Mouse (Mus musculus) megakaryocyte-erythroid progenitor cell, adult 5-6 weeks (primary cell): ENCODE results near the gene Olfr1040. TPM values are rescaled to one million over a fixed set of nuclear protein-coding genes. Genes with fewer than 3 reads are reported as not detected.
"Not testable (repeated sequence)": the region's sequence is repeated elsewhere in the genome, so short reads cannot be mapped to it uniquely, and the experiment has no call there.

Experiments used
- ATAC-seq: replicated peaks from 2 replicates; pipeline ENCODE4 v1.8.0; 2016; ENCODE audit warnings: mild to moderate bottlenecking, inconsistent platforms; ENCODE audit not compliant: severe bottlenecking, poor library complexity, low FRiP score, low TSS enrichment
- total RNA-seq, 2 experiments: library from RNA; stranded (forward) in 1 of 2; stranded (reverse) in 1 of 2; fragments of 200-1000, 215-1000 nt in 1 of 2; fragments of >200 nt in 1 of 2; fragmentation: Nextera tagmentation in 1 of 2; gene quantifications; 2 replicates each; pipeline ENCODE4 v1.2.3; 2014 to 2017

Gene Olfr1040
- total RNA-seq (2014; fragmentation: Nextera tagmentation) (not detected in 2 replicates), total RNA-seq (2017) (not detected in 2 replicates)

DNA sequence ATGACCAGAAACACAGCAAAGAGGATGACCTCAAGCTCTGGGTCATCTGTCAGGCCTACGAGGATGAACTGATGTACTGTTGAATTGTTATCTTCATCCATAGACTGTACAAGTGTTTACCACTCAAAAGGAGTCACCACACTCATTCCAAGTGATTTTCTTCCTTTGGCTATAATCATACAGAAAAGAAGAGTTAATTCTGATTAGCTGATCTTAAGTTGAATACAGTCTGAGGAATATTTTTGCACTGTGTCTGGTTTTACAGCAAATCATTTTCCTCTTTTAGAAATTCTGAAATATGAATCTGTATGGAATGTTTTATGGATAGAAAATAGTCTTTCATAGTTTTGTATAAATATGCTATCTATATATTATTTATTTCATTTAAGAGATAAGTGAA lies at the start of gene Olfr1040:
TSS of gene Olfr1040 (minus strand) at position 101 of the 400 bp plus-strand sequence.
- no peak for ATAC-seq

DNA sequence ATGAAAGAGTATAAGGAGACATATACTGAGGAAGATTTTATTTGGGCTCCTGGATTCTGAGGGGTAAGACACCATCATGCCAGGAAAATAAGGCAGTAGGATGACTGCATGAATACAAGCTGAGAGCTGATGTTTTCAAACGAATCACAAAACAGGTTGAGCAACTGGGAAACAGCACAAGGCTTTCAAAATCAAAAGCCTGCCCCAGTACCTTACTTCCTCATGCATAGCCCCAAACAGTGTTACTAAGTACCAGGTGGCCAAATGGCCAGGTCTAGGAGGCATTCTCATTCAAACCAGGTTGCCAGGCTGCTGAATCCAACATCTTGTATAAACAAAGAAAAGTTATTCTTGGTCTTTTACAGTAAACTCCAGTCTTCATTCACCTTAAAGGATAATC lies 49.3 kb upstream of the Olfr1040 start:
- ATAC-seq: no peak

DNA sequence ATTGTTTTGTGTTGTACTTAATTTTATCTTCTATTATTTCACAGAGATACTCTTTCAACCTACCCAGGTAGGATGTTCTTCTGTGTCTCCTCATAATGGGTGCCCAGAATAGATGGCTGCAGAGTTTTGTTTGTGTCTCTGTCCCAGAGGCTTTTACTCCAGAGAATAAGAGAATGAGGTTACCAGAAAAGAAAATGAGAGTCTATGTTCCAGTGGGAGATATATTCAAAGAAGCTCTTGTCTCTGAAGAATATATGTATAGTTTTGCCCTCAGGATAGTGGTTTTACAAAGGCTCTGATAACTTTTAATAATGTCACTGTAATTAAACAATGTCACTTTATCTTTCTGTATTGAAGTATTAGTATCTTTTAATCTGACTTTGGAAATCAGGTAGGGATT lies 39.1 kb upstream of the Olfr1040 start, which contains the start of gene Olfr52:
TSS of gene Olfr52 (minus strand) at position 101 of the 400 bp plus-strand sequence.
- no peak for ATAC-seq

DNA sequence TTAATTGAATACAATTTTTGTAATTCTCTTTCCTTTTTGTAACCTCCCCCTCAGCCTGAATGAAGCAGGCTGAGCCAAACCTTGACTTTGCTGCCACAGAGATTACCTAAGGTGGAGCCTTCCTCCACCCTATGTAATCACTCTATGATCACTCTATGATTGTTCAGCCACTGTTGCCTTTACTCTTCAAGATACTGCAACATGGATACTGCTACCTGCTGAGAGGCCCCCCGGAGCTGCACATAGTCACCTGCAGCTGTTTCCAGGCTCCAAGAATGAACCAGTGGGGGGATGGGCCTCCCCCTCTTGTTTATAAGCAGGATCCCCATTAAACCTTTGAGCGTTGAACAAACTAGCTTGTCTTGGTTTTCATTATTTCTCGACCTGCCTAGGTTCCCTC lies 33.4 kb upstream of the Olfr1040 start:
- ATAC-seq: no peak

DNA sequence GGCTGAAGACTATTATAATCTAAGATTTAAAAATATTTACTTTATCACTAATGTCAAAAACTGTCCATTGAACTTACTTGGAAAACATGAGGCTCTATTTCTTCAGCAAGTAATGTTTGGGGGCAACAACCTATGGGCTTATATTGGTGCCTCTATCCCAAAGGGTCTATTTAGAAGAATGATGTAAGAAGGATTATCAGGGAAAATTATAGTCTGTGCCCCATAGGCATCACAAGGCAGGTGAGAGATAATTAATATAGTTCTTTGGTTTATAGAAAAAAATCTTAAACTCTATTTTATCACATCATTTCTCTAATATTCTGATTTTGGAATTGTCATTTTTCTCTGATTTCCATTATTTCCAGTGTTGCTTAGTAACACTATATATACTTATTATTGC lies 31.2 kb upstream of the Olfr1040 start, which contains the start of gene Olfr1044:
TSS of gene Olfr1044 (minus strand) at position 101 of the 400 bp plus-strand sequence.
- ATAC-seq: no peak

DNA sequence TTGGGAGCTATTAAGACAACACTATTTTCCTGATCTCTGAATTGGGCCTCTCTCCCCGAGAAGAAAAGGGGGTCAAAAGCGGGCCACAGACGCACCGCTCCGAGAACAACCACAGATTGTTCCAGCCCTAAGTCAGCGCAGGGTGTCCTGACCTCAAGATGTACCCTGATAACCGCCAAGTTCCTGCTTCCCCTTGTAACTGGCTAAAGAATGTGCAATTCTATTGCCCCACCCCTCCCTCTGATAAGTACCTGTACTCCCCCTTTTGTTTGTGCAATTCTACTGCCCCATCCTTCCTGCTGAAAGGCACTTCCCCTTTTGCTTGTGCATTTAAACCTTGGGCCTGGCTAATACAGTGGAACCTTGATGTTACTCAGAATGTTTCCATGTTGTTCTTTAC lies 28.9 kb upstream of the Olfr1040 start:
- ATAC-seq: not testable (repeated sequence)

DNA sequence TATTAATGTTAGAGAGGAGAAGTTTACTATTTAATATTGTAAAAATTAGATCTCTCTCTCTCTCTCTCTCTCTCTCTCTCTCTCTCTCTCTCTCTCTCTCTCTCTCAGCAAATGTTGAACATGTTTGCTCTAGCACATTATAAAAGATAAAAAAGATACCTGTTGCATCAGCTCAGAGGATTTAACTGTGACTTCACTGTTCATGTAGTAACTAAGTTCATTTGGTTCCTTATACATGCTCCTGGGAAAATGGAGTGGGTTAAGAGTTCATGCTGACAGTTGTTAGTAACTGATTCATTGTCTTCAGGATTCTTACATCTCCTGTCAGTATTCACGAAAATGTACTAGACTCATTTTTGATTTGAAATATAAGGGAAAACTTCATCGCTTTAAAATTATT lies 20.9 kb upstream of the Olfr1040 start, which contains the start of gene Olfr1043:
TSS of gene Olfr1043 (minus strand) at position 101 of the 400 bp plus-strand sequence.
- no peak for ATAC-seq

DNA sequence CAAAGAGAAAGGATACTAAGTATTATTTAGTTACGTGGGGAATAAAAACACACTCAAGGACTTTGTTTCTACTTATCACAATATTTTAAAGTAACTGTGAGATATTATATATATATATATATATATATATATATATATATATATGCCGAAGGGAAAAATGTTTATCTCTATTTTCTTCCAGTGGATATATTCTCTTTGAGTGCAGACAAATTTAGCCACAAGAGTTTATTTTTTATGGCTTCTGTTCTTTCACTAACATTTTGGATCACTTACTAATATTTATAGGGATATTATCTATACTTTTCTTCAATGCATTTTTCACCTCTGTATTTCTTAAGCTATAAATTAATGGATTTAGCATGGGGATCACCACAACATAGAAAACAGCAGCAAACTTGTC lies 15.2 kb upstream of the Olfr1040 start, which contains the start of gene Olfr1042:
TSS of gene Olfr1042 (minus strand) at position 101 of the 400 bp plus-strand sequence.
- no peak for ATAC-seq

DNA sequence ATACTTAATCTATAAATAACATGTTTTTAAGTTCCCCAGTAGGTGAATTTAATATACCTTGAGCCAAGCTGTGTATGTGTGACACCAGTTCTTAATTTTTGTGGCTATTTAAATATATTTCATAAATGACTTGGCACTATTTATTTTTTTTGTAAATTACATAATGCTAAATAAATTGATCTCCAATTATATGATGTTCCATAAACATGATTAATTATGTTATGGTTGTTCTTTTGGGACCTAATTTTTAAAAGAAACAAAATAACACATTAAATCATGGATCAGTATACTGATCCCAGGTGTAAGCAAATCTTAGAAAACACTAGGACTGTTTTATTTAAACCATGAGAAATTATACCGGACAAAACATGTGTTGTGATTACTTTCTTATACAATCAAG lies 10.7 kb downstream of the Olfr1040 start, which contains the start of gene Olfr1039:
TSS of gene Olfr1039 (minus strand) at position 101 of the 400 bp plus-strand sequence.
- no peak for ATAC-seq

Other genes starting within 250 kb of the Olfr1040 start
- not detected in 2 replicates for gene Olfr1024, start 241.7 kb downstream of the Olfr1040 start, total RNA-seq (2014; fragmentation: Nextera tagmentation)
- not detected in 2 replicates for gene Olfr1024, start 241.7 kb downstream of the Olfr1040 start, total RNA-seq (2017)
- not detected in 2 replicates for gene Olfr1025-ps1, start 231.5 kb downstream of the Olfr1040 start, total RNA-seq (2014; fragmentation: Nextera tagmentation)
- gene Olfr1025-ps1, start 231.5 kb downstream of the Olfr1040 start, total RNA-seq (2017): not detected in 2 replicates
- gene Olfr1026, start 225.2 kb downstream of the Olfr1040 start, total RNA-seq (2014; fragmentation: Nextera tagmentation): not detected in 2 replicates
- gene Olfr1026, start 225.2 kb downstream of the Olfr1040 start, total RNA-seq (2017): not detected in 2 replicates
- not detected in 2 replicates for gene Olfr1028, start 196.3 kb downstream of the Olfr1040 start, total RNA-seq (2014; fragmentation: Nextera tagmentation)
- gene Olfr1028, start 196.3 kb downstream of the Olfr1040 start, total RNA-seq (2017): not detected in 2 replicates
- gene Olfr1029, start 172.8 kb downstream of the Olfr1040 start, total RNA-seq (2014; fragmentation: Nextera tagmentation): not detected in 2 replicates
- gene Olfr1029, start 172.8 kb downstream of the Olfr1040 start, total RNA-seq (2017): not detected in 2 replicates
- gene Olfr1030, start 167.5 kb downstream of the Olfr1040 start, total RNA-seq (2014; fragmentation: Nextera tagmentation): not detected in 2 replicates
- not detected in 2 replicates for gene Olfr1030, start 167.5 kb downstream of the Olfr1040 start, total RNA-seq (2017)
- not detected in 2 replicates for gene Olfr1031, start 156.4 kb downstream of the Olfr1040 start, total RNA-seq (2014; fragmentation: Nextera tagmentation)
- not detected in 2 replicates for gene Olfr1031, start 156.4 kb downstream of the Olfr1040 start, total RNA-seq (2017)
- not detected in 2 replicates for gene Olfr1032, start 141.2 kb downstream of the Olfr1040 start, total RNA-seq (2014; fragmentation: Nextera tagmentation)
- gene Olfr1032, start 141.2 kb downstream of the Olfr1040 start, total RNA-seq (2017): not detected in 2 replicates
- gene Olfr1033, start 126.1 kb downstream of the Olfr1040 start, total RNA-seq (2014; fragmentation: Nextera tagmentation): 0.09 TPM in 1 of 2 replicates, not detected in the other
- not detected in 2 replicates for gene Olfr1033, start 126.1 kb downstream of the Olfr1040 start, total RNA-seq (2017)
- gene Olfr1034, start 100.9 kb downstream of the Olfr1040 start, total RNA-seq (2014; fragmentation: Nextera tagmentation): not detected in 2 replicates
- gene Olfr1034, start 100.9 kb downstream of the Olfr1040 start, total RNA-seq (2017): not detected in 2 replicates
- not detected in 2 replicates for gene Olfr1036, start 72.7 kb downstream of the Olfr1040 start, total RNA-seq (2014; fragmentation: Nextera tagmentation)
- not detected in 2 replicates for gene Olfr1036, start 72.7 kb downstream of the Olfr1040 start, total RNA-seq (2017)
- gene Olfr1037, start 59.3 kb downstream of the Olfr1040 start, total RNA-seq (2014; fragmentation: Nextera tagmentation): not detected in 2 replicates
- not detected in 2 replicates for gene Olfr1037, start 59.3 kb downstream of the Olfr1040 start, total RNA-seq (2017)
- gene Olfr1039, start 10.8 kb downstream of the Olfr1040 start, total RNA-seq (2014; fragmentation: Nextera tagmentation): not detected in 2 replicates
- not detected in 2 replicates for gene Olfr1039, start 10.8 kb downstream of the Olfr1040 start, total RNA-seq (2017)
- not detected in 2 replicates for gene Olfr1042, start 15.1 kb upstream of the Olfr1040 start, total RNA-seq (2014; fragmentation: Nextera tagmentation)
- not detected in 2 replicates for gene Olfr1042, start 15.1 kb upstream of the Olfr1040 start, total RNA-seq (2017)
- not detected in 2 replicates for gene Olfr1043, start 20.8 kb upstream of the Olfr1040 start, total RNA-seq (2014; fragmentation: Nextera tagmentation)
- gene Olfr1043, start 20.8 kb upstream of the Olfr1040 start, total RNA-seq (2017): not detected in 2 replicates
- not detected in 2 replicates for gene Olfr1044, start 31.1 kb upstream of the Olfr1040 start, total RNA-seq (2014; fragmentation: Nextera tagmentation)
- not detected in 2 replicates for gene Olfr1044, start 31.1 kb upstream of the Olfr1040 start, total RNA-seq (2017)
- not detected in 2 replicates for gene Olfr52, start 39.0 kb upstream of the Olfr1040 start, total RNA-seq (2014; fragmentation: Nextera tagmentation)
- gene Olfr52, start 39.0 kb upstream of the Olfr1040 start, total RNA-seq (2017): not detected in 2 replicates
- not detected in 2 replicates for gene Olfr1045, start 56.3 kb upstream of the Olfr1040 start, total RNA-seq (2014; fragmentation: Nextera tagmentation)
- gene Olfr1045, start 56.3 kb upstream of the Olfr1040 start, total RNA-seq (2017): not detected in 2 replicates
- not detected in 2 replicates for gene Olfr1046, start 72.6 kb upstream of the Olfr1040 start, total RNA-seq (2014; fragmentation: Nextera tagmentation)
- gene Olfr1046, start 72.6 kb upstream of the Olfr1040 start, total RNA-seq (2017): not detected in 2 replicates
- not detected in 2 replicates for gene Olfr1047, start 84.7 kb upstream of the Olfr1040 start, total RNA-seq (2014; fragmentation: Nextera tagmentation)
- gene Olfr1047, start 84.7 kb upstream of the Olfr1040 start, total RNA-seq (2017): not detected in 2 replicates
- gene Olfr1048, start 93.6 kb upstream of the Olfr1040 start, total RNA-seq (2014; fragmentation: Nextera tagmentation): not detected in 2 replicates
- gene Olfr1048, start 93.6 kb upstream of the Olfr1040 start, total RNA-seq (2017): not detected in 2 replicates
- gene Olfr1049, start 111.6 kb upstream of the Olfr1040 start, total RNA-seq (2014; fragmentation: Nextera tagmentation): not detected in 2 replicates
- gene Olfr1049, start 111.6 kb upstream of the Olfr1040 start, total RNA-seq (2017): not detected in 2 replicates
- not detected in 2 replicates for gene Olfr1051, start 132.4 kb upstream of the Olfr1040 start, total RNA-seq (2014; fragmentation: Nextera tagmentation)
- gene Olfr1051, start 132.4 kb upstream of the Olfr1040 start, total RNA-seq (2017): not detected in 2 replicates
- not detected in 2 replicates for gene Olfr1052, start 145.7 kb upstream of the Olfr1040 start, total RNA-seq (2014; fragmentation: Nextera tagmentation)
- gene Olfr1052, start 145.7 kb upstream of the Olfr1040 start, total RNA-seq (2017): not detected in 2 replicates
- not detected in 2 replicates for gene Olfr1053, start 168.6 kb upstream of the Olfr1040 start, total RNA-seq (2014; fragmentation: Nextera tagmentation)
- not detected in 2 replicates for gene Olfr1053, start 168.6 kb upstream of the Olfr1040 start, total RNA-seq (2017)
- gene Olfr1054, start 188.7 kb upstream of the Olfr1040 start, total RNA-seq (2014; fragmentation: Nextera tagmentation): not detected in 2 replicates
- gene Olfr1054, start 188.7 kb upstream of the Olfr1040 start, total RNA-seq (2017): not detected in 2 replicates
- gene Olfr1055, start 203.6 kb upstream of the Olfr1040 start, total RNA-seq (2014; fragmentation: Nextera tagmentation): not detected in 2 replicates
- not detected in 2 replicates for gene Olfr1055, start 203.6 kb upstream of the Olfr1040 start, total RNA-seq (2017)
- gene Olfr1056, start 215.7 kb upstream of the Olfr1040 start, total RNA-seq (2014; fragmentation: Nextera tagmentation): not detected in 2 replicates
- not detected in 2 replicates for gene Olfr1056, start 215.7 kb upstream of the Olfr1040 start, total RNA-seq (2017)
- gene Olfr1057, start 231.7 kb upstream of the Olfr1040 start, total RNA-seq (2014; fragmentation: Nextera tagmentation): not detected in 2 replicates
- not detected in 2 replicates for gene Olfr1057, start 231.7 kb upstream of the Olfr1040 start, total RNA-seq (2017)
- gene Olfr1058, start 241.8 kb upstream of the Olfr1040 start, total RNA-seq (2014; fragmentation: Nextera tagmentation): not detected in 2 replicates
- not detected in 2 replicates for gene Olfr1058, start 241.8 kb upstream of the Olfr1040 start, total RNA-seq (2017)